Mouse (Mus musculus) thymus, postnatal 25 days (tissue): Measurements from ENCODE around the gene Clip3.
A peak's percentile ranks its signal among the peaks of the same experiment; 100 is the strongest.

Experiments used
- DNase-seq: peaks from one replicate; pipeline ENCODE4 v3.0.0; 2022

Clip3 gene

GRCm38 (mm10) chr7:30328379-30328778 is 36.9 kb downstream of the Clip3 start:
- no peak for DNase-seq

- peak; percentile 79 for DNase-seq
Measured at GRCm38 (mm10) chr7:30331887-30332286, 40.4 kb downstream of the Clip3 start.

DNA sequence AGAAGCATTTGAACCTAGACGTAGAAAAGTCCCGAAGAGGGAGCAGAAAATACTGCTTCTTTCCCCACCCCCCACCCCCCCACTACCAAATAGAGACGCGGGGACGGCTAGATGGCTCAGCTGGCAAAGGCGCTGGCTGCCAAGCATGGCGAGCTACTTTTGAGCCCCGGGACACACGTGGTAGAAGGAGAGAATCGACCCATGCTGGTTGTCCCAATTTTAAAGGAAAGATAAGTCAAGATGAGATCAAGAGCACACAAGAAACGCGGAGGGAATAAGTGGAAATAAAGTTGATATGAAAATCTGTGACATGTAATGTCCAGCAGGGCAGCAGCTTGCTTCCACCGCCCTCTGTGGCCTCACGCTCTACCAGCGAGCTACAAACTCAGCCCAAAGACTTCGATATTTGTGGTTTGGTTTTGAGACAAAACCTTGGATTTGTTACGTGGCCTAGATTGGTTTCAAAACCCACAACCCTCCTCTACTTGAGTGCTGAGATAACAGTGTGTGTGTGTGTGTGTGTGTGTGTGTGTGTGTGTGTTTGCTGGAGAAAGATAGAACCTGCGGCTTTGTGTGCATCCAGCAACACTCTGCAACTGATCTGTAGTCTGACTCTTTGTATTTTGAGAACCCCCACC is 41.2 kb downstream of the Clip3 start:
- DNase-seq: no peak

GRCm38 (mm10) chr7:30333436-30333835 is 41.9 kb downstream of the Clip3 start:
- peak; percentile 51 for DNase-seq

DNA sequence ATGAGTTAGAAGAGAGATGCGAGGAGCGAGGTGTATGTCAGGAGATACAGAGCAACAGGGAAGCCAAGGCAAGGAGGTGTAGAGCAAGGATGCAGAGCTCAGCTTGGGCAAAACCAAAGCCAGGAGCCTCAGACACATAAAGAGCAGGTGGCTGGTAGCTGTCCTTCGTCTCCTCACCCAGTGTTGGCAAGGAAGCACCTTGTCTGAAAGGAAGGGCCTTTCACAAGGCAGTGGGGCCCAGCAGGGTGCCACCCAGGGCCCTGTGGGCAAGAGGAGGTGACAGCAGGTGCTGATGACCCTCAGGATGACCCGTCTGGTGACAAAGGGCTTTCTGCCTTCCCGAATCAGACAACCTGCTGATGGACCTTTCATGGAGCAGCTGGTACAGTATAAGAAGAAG is 43.0 kb downstream of the Clip3 start:
- DNase-seq: no peak

DNA sequence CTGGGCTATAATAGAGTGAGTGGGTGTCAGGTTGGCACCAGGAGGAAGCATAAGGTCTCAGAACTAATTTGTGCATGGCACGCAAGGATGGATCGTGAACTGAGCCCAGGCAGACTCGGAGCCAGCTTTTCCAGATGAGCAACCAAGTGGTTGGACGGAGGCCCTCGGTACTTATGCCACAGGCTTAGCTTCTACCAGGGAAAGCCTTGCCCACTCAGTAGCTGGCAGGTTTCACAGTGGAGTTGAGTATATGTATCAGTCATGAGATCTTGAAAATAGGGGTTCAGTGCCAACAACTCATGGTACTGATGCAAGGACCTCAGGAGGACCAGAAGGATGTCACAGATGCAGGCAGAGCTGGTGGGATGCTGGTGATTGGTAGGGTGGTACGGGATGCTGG is 44.2 kb downstream of the Clip3 start:
- no peak for DNase-seq

DNA sequence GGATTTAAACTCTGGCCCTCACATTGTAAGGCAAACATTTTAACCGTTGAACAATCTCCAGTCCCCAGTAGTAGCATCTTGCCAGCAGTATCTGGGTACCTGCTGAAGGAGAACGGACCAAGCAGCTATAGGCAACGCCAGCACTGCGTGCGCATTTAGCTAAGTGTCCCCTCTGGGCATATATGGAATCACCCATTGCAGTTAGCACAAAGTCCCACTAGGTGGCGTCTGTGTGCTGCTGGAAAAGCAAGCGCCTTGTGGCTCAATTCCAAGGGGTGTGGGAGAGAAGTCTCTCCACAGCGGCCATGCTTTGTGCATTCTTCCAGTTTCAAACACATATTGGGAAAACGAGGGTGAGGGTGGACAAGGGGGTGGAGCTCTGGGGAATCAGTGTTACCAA is 44.9 kb downstream of the Clip3 start:
- peak; percentile 71 for DNase-seq

- DNase-seq: no peak
Measured at GRCm38 (mm10) chr7:30339432-30340109, 48.0 kb downstream of the Clip3 start.

DNA sequence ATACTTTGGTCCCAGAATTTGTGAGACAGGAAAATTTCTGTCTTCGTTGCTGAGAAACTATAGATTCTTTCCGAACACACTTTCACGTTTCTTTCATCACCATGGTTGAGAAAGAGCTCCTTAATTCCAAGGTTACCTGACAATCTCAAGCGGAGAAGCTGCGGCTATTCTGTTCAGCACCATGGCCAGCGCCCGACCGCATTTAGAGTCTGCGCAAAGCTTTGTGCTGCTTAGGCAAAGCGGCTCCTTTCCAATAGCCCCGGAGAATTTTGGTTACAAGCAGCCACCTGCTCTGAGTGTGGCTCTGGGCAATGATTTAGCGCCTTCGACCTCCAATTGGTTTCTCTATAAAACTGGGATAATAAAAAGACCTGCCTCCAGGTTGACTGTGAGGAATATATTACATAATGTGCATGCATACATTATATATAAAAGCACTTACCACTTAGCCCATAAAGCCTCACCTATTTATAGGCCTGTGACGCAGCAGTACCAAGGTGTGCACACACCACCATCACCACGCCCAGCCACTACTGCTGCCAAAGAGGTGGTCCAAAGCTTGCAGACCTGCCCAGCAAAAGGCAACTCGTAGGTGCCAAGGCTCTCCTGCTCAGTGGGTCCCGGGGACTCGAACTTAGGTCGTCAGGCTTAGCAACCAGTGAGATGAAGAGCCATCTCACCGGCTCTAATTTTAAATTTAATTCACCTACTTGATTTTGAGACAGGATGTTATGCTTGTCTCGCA is 55.3 kb downstream of the Clip3 start:
- peak; percentile 66 for DNase-seq

- peak; percentile 68 for DNase-seq
Measured at GRCm38 (mm10) chr7:30347828-30348227, 56.3 kb downstream of the Clip3 start.

GRCm38 (mm10) chr7:30353279-30353822 is 61.8 kb downstream of the Clip3 start:
- peak; percentile 63 for DNase-seq

GRCm38 (mm10) chr7:30354059-30354458 is 62.5 kb downstream of the Clip3 start:
- no peak for DNase-seq
